ENCODE assay signal across 8 mouse cellular contexts in genomic region chr10:80917336-80917778, GRCm38 (mm10). TPM values are rescaled to one million over a fixed set of nuclear protein-coding genes. Genes with fewer than 3 reads are reported as not detected.
A peak's percentile ranks its signal among the peaks of the same experiment; 100 is the strongest.
DNase-seq lines count a peak whose midpoint lies in the region; ATAC-seq and TF ChIP-seq lines count a peak whose summit lies in the region.

No protein-coding gene starts in this region.

- peaks cover 4% of the 10 kb centered on the region; the same call in 1 of the 2 replicates for H3K27me3 ChIP-seq in hindbrain, embryonic 12.5 days
- H3K27me3 ChIP-seq in liver, adult 2 months (ENCODE audit: control insufficient read depth, insufficient read depth, low read length), result no peaks in the 10 kb centered on the region

- peak overlapping the region; percentile 98 for H3K4me2 ChIP-seq in hindbrain, embryonic 12.5 days (replicated peaks)

- peaks cover 33% of the 10 kb centered on the region for H3K4me1 ChIP-seq in hindbrain, embryonic 12.5 days
- H3K4me1 ChIP-seq in liver, adult 2 months (ENCODE audit: control insufficient read depth, insufficient read depth, low read length), result peaks cover 21% of the 10 kb centered on the region
- peaks cover 27% of the 10 kb centered on the region for H3K4me1 ChIP-seq in olfactory bulb, adult 2 months (ENCODE audit: control insufficient read depth, insufficient read depth, low read length)

- H3K9ac ChIP-seq in hindbrain, embryonic 12.5 days, result peak overlapping the region; percentile 88
- H3K9ac ChIP-seq in liver, adult 2 months (ENCODE audit: low read depth, low read length), result peak overlapping the region; percentile 81

- intact Hi-C loops in left cerebral cortex, postnatal 36 days (cut with DNase I), result loop anchor here (10.0 kb wide), 1 partner anchor 167 kb away; no protein-coding TSS in a partner anchor

- H3K4me3 ChIP-seq in layer of hippocampus, adult 2 months, result peak overlapping the region; percentile 84
- H3K4me3 ChIP-seq in hindbrain, embryonic 12.5 days, result peak overlapping the region; percentile 89
- peak overlapping the region; percentile 94 for H3K4me3 ChIP-seq in liver, adult 2 months (ENCODE audit: insufficient read depth, low read depth, low read length)
- H3K4me3 ChIP-seq in olfactory bulb, adult 2 months (ENCODE audit: insufficient read depth, low read depth, low read length), result peak overlapping the region; percentile 92

- peaks cover 20% of the 10 kb centered on the region for H3K36me3 ChIP-seq in hindbrain, embryonic 12.5 days
- no peaks in the 10 kb centered on the region for H3K36me3 ChIP-seq in liver, adult 2 months (ENCODE audit: control insufficient read depth, insufficient read depth, low read length)

- H3K9me3 ChIP-seq in hindbrain, embryonic 12.5 days (replicated peaks), result no peaks in the 10 kb centered on the region

- peak; percentile 24 for ATAC-seq in activated CD4-positive, CD25-positive, alpha-beta regulatory T cell, adult 4 months
- ATAC-seq in hindbrain, embryonic 12.5 days (ENCODE audit: low FRiP score), result peak; percentile 18

- no peak for TF ChIP-seq POLR2A in liver, adult 2 months (IDR thresholded peaks at IDR 0.05; ENCODE audit: extremely low read depth, insufficient read depth, low read length)
- TF ChIP-seq POLR2A in olfactory bulb, adult 2 months (IDR thresholded peaks at IDR 0.05; ENCODE audit: insufficient read depth, low read depth, low read length), result no peak

- TF ChIP-seq CTCF in layer of hippocampus, adult 2 months (conservative IDR thresholded peaks at IDR 0.05), result no peak
- TF ChIP-seq CTCF in liver, adult 2 months (IDR thresholded peaks at IDR 0.05; ENCODE audit: low read depth, low read length), result no peak
- TF ChIP-seq CTCF in olfactory bulb, adult 2 months (IDR thresholded peaks at IDR 0.05; ENCODE audit: insufficient read depth, low read depth, low read length), result no peak

- DNase-seq in layer of hippocampus, adult 2 months (ENCODE audit: low spot score in 2 of 2), result no peak
- DNase-seq in layer of hippocampus, postnatal 14 days (ENCODE audit: low spot score in 2 of 2), result no peak
- DNase-seq in liver, adult 2 months (ENCODE audit: extremely low read depth, low read depth, low spot score), result peak; percentile 54
- no peak for DNase-seq in right cerebral cortex, postnatal 36 days (ENCODE audit: low spot score in 2 of 2)
- no peak for DNase-seq in left cerebral cortex, postnatal 36 days (ENCODE audit: low spot score in 2 of 2)

- WGBS in hindbrain, embryonic 12.5 days, result 5% methylated on average over 15 of the region's 15 CpGs
- 2% methylated on average over 15 of the region's 15 CpGs for WGBS in liver, adult 2 months
- 1% methylated on average over 15 of the region's 15 CpGs for WGBS in olfactory bulb, adult 2 months

- H3K27ac ChIP-seq in layer of hippocampus, adult 2 months, result peak overlapping the region; percentile 87
- H3K27ac ChIP-seq in hindbrain, embryonic 12.5 days, result peak overlapping the region; percentile 66; the same call in 1 of the 2 replicates
- H3K27ac ChIP-seq in liver, adult 2 months (replicated peaks; ENCODE audit: insufficient read depth, low read depth, low read length), result peak overlapping the region; percentile 17; the same call in 1 of the 2 replicates
- no peak overlapping the region for H3K27ac ChIP-seq in olfactory bulb, adult 2 months (ENCODE audit: insufficient read depth, low read depth, low read length)

- H3K79me2 ChIP-seq in liver, adult 2 months (ENCODE audit: control insufficient read depth, insufficient read depth, low read length), result peaks cover 4% of the 10 kb centered on the region; the same call in 1 of the 2 replicates

RNA-seq across cellular contexts. Expression of gene Lmnb2, which starts 0.7 kb away (rescaled TPM):
- total RNA-seq in layer of hippocampus, adult 2 months (2021), result 10 to 100 TPM; 20.8 to 21.9 TPM
- total RNA-seq in layer of hippocampus, postnatal 14 days (2021), result 10 to 100 TPM; 18.2 to 21.5 TPM
- polyA plus RNA-seq in activated CD4-positive, CD25-positive, alpha-beta regulatory T cell, adult 4 months (2017; shearing (Covaris generic)), result 1 to 10 TPM; 2.8 to 4.5 TPM
- polyA plus RNA-seq in hindbrain, embryonic 12.5 days (2016; fragmentation: Nextera tagmentation; extraction: Ambion mirVana), result 56.8 and 57.9 TPM in 2 replicates
- 3.2 and 3.3 TPM in 2 replicates for total RNA-seq in liver, adult 2 months (2014; rRNA removed)
- polyA plus RNA-seq in liver, adult 2 months (2012; rRNA removed), result 5.5 and 6.6 TPM in 2 replicates
- not detected in 2 replicates for polyA plus RNA-seq in olfactory bulb, adult 2 months (2012; ENCODE audit: insufficient read depth, insufficient read length, low replicate concordance, missing spikeins)
- total RNA-seq in left cerebral cortex, postnatal 36 days (2021), result 10 to 100 TPM; 17.6 to 21.2 TPM

RNA-seq across cellular contexts. Expression of gene Gadd45b, which starts 12.5 kb away (rescaled TPM):
- total RNA-seq in layer of hippocampus, adult 2 months (2021), result 10 to 100 TPM; 17.0 to 17.5 TPM
- 10 to 100 TPM; 14.0 to 17.6 TPM for total RNA-seq in layer of hippocampus, postnatal 14 days (2021)
- polyA plus RNA-seq in activated CD4-positive, CD25-positive, alpha-beta regulatory T cell, adult 4 months (2017; shearing (Covaris generic)), result 10 to 100 TPM; 22.8 to 45.2 TPM
- 11.8 and 15.8 TPM in 2 replicates for polyA plus RNA-seq in hindbrain, embryonic 12.5 days (2016; fragmentation: Nextera tagmentation; extraction: Ambion mirVana)
- 2.1 and 8.3 TPM in 2 replicates for total RNA-seq in liver, adult 2 months (2014; rRNA removed)
- 1.4 and 1.8 TPM in 2 replicates for polyA plus RNA-seq in liver, adult 2 months (2012; rRNA removed)
- polyA plus RNA-seq in olfactory bulb, adult 2 months (2012; ENCODE audit: insufficient read depth, insufficient read length, low replicate concordance, missing spikeins), result not detected in 2 replicates
- total RNA-seq in left cerebral cortex, postnatal 36 days (2021), result 10 to 100 TPM; 17.4 to 23.9 TPM

RNA-seq across cellular contexts. Expression of gene Timm13, which starts 16.6 kb away (rescaled TPM):
- 100 to 1,000 TPM; 134 to 145 TPM for total RNA-seq in layer of hippocampus, adult 2 months (2021)
- 100 to 1,000 TPM; 161 to 172 TPM for total RNA-seq in layer of hippocampus, postnatal 14 days (2021)
- polyA plus RNA-seq in activated CD4-positive, CD25-positive, alpha-beta regulatory T cell, adult 4 months (2017; shearing (Covaris generic)), result 100 to 1,000 TPM; 228 to 262 TPM
- polyA plus RNA-seq in hindbrain, embryonic 12.5 days (2016; fragmentation: Nextera tagmentation; extraction: Ambion mirVana), result 271 and 305 TPM in 2 replicates
- total RNA-seq in liver, adult 2 months (2014; rRNA removed), result 79.9 and 87.7 TPM in 2 replicates
- 369 and 388 TPM in 2 replicates for polyA plus RNA-seq in liver, adult 2 months (2012; rRNA removed)
- not detected in 2 replicates for polyA plus RNA-seq in olfactory bulb, adult 2 months (2012; ENCODE audit: insufficient read depth, insufficient read length, low replicate concordance, missing spikeins)
- 100 to 1,000 TPM; 120 to 153 TPM for total RNA-seq in left cerebral cortex, postnatal 36 days (2021)

RNA-seq across cellular contexts. Expression of gene Tmprss9, which starts 45.7 kb away (rescaled TPM):
- total RNA-seq in layer of hippocampus, adult 2 months (2021), result under 1 TPM; 0.46 to 0.56 TPM
- under 1 TPM; 0.38 to 0.44 TPM for total RNA-seq in layer of hippocampus, postnatal 14 days (2021)
- polyA plus RNA-seq in activated CD4-positive, CD25-positive, alpha-beta regulatory T cell, adult 4 months (2017; shearing (Covaris generic)), result not detected
- polyA plus RNA-seq in hindbrain, embryonic 12.5 days (2016; fragmentation: Nextera tagmentation; extraction: Ambion mirVana), result 0.08 TPM in 2 replicates
- total RNA-seq in liver, adult 2 months (2014; rRNA removed), result under 0.01 and 0.09 TPM in 2 replicates
- polyA plus RNA-seq in liver, adult 2 months (2012; rRNA removed), result 0.04 and 0.05 TPM in 2 replicates
- not detected in 2 replicates for polyA plus RNA-seq in olfactory bulb, adult 2 months (2012; ENCODE audit: insufficient read depth, insufficient read length, low replicate concordance, missing spikeins)
- under 1 TPM in 1 of 2 experiments, not detected in 1; 0.32 TPM for total RNA-seq in left cerebral cortex, postnatal 36 days (2021)
